Mouse (Mus musculus) testis, adult 2 months (tissue): Measurements from ENCODE around the gene Slc15a1. TPM values are rescaled to one million over a fixed set of nuclear protein-coding genes. Genes with fewer than 3 reads are reported as not detected.

Source experiments
- polyA plus RNA-seq: library from polyadenylated mRNA; depleted of rRNA; stranded (reverse); fragments of >200 nt; gene quantifications from 2 replicates; pipeline ENCODE4 v1.2.3, GENCODE M21; 2012; rRNA removed

Slc15a1 gene
- polyA plus RNA-seq, 1 experiment, result 0.96 TPM

Other genes with a start within 250 kb of the Slc15a1 start
- gene Stk24, start 125.2 kb downstream of the Slc15a1 start, polyA plus RNA-seq, result 5.8 and 8.5 TPM in 2 replicates